In genomic region chr5:138619211-138620128, GRCm38 (mm10) we compare ENCODE assay signal across 8 mouse cellular contexts. TPM values are rescaled to one million over a fixed set of nuclear protein-coding genes. Genes with fewer than 3 reads are reported as not detected.
DNase-seq lines count a peak whose midpoint lies in the region; ATAC-seq and TF ChIP-seq lines count a peak whose summit lies in the region.

Gene Zfp68 (minus strand): TSS chr5:138619761.

- peaks cover 16% of the 10 kb centered on the region for H3K9me3 ChIP-seq in G1E (replicated peaks)
- H3K9me3 ChIP-seq in forebrain, embryonic 16.5 days (ENCODE audit: control insufficient read depth, low read length) = peaks cover 28% of the 10 kb centered on the region
- H3K9me3 ChIP-seq in lung, embryonic 14.5 days (ENCODE audit: low read depth, low read length) = peaks cover 28% of the 10 kb centered on the region

- H3K4me3 ChIP-seq in G1E (ENCODE audit: low read depth, low read length) = peak within 1 kb of the TSS; percentile 97
- H3K4me3 ChIP-seq in forebrain, embryonic 16.5 days (replicated peaks; ENCODE audit: low read length) = peak within 1 kb of the TSS; percentile 94
- peak within 1 kb of the TSS; percentile 99 for H3K4me3 ChIP-seq in layer of hippocampus, adult 2 months
- peak within 1 kb of the TSS; percentile 94 for H3K4me3 ChIP-seq in lung, embryonic 14.5 days (ENCODE audit: low read depth, low read length)
- H3K4me3 ChIP-seq in olfactory bulb, adult 2 months (ENCODE audit: insufficient read depth, low read depth, low read length) = peak within 1 kb of the TSS; percentile 98
- H3K4me3 ChIP-seq in thymus, adult 2 months (ENCODE audit: control insufficient read depth, insufficient read depth, low read length) = peak within 1 kb of the TSS; percentile 96

- peaks cover 19% of the 10 kb centered on the region for H3K4me1 ChIP-seq in G1E (ENCODE audit: insufficient read depth, low read depth, low read length)
- H3K4me1 ChIP-seq in forebrain, embryonic 16.5 days (replicated peaks; ENCODE audit: control insufficient read depth, insufficient read depth, low read length) = peaks cover 26% of the 10 kb centered on the region
- H3K4me1 ChIP-seq in lung, embryonic 14.5 days (ENCODE audit: insufficient read depth) = peaks cover 12% of the 10 kb centered on the region
- peaks cover 5% of the 10 kb centered on the region for H3K4me1 ChIP-seq in olfactory bulb, adult 2 months (ENCODE audit: control insufficient read depth, insufficient read depth, low read length)
- H3K4me1 ChIP-seq in thymus, adult 2 months (replicated peaks; ENCODE audit: control insufficient read depth, insufficient read depth, low read length) = peaks cover 6% of the 10 kb centered on the region

- peak within 1 kb of the TSS; percentile 100 for H3K9ac ChIP-seq in forebrain, embryonic 16.5 days (replicated peaks; ENCODE audit: low read depth, low read length)
- H3K9ac ChIP-seq in lung, embryonic 14.5 days = peak within 1 kb of the TSS; percentile 98

- TF ChIP-seq CTCF in G1E (IDR thresholded peaks at IDR 0.05; ENCODE audit: low read depth, low read length) = no peak
- peak; percentile 74 for TF ChIP-seq CTCF in layer of hippocampus, adult 2 months (conservative IDR thresholded peaks at IDR 0.05)
- TF ChIP-seq CTCF in lung, embryonic 14.5 days (IDR thresholded peaks at IDR 0.05; ENCODE audit: low read depth) = peak; percentile 44
- no peak for TF ChIP-seq CTCF in olfactory bulb, adult 2 months (IDR thresholded peaks at IDR 0.05; ENCODE audit: insufficient read depth, low read depth, low read length)
- peak; percentile 55; the same call in 1 of the 2 replicates for TF ChIP-seq CTCF in thymus, adult 2 months (IDR thresholded peaks at IDR 0.05; ENCODE audit: borderline replicate concordance, control insufficient read depth, extremely low read depth, insufficient read depth, low read length, poor library complexity)

- ATAC-seq in G1E (ENCODE audit: extremely low read depth, insufficient number of reproducible peaks, low FRiP score, poor library complexity, severe bottlenecking) = peak; percentile 85
- peak; percentile 95 for ATAC-seq in forebrain, embryonic 16.5 days
- peak; percentile 97 for ATAC-seq in lung, embryonic 14.5 days (ENCODE audit: insufficient read depth)

- WGBS in forebrain, embryonic 16.5 days = under 1% methylated on average over 43 of the region's 43 CpGs
- WGBS in lung, embryonic 14.5 days = under 1% methylated on average over 43 of the region's 43 CpGs
- under 1% methylated on average over 43 of the region's 43 CpGs for WGBS in olfactory bulb, adult 2 months
- under 1% methylated on average over 43 of the region's 43 CpGs for WGBS in thymus, adult 2 months

- H3K27ac ChIP-seq in forebrain, embryonic 16.5 days (ENCODE audit: low read length) = peak within 1 kb of the TSS; percentile 100
- peak within 1 kb of the TSS; percentile 97 for H3K27ac ChIP-seq in layer of hippocampus, adult 2 months
- H3K27ac ChIP-seq in lung, embryonic 14.5 days (ENCODE audit: low read depth) = peak within 1 kb of the TSS; percentile 99
- peak within 1 kb of the TSS; percentile 97 for H3K27ac ChIP-seq in olfactory bulb, adult 2 months (ENCODE audit: insufficient read depth, low read depth, low read length)
- peak within 1 kb of the TSS; percentile 65 for H3K27ac ChIP-seq in thymus, adult 2 months (ENCODE audit: control insufficient read depth, insufficient read depth, low read length)

- peaks cover 37% of the 10 kb centered on the region for H3K36me3 ChIP-seq in G1E (replicated peaks)
- H3K36me3 ChIP-seq in forebrain, embryonic 16.5 days (ENCODE audit: control insufficient read depth, insufficient read depth) = peaks cover 39% of the 10 kb centered on the region
- H3K36me3 ChIP-seq in lung, embryonic 14.5 days (ENCODE audit: insufficient read depth) = peaks cover 39% of the 10 kb centered on the region
- peaks cover 25% of the 10 kb centered on the region for H3K36me3 ChIP-seq in thymus, adult 2 months (ENCODE audit: control insufficient read depth, insufficient read depth, low read length)

- H3K27me3 ChIP-seq in G1E (ENCODE audit: insufficient read depth, low read length) = no peaks in the 10 kb centered on the region
- H3K27me3 ChIP-seq in forebrain, embryonic 16.5 days (replicated peaks; ENCODE audit: control insufficient read depth, insufficient read depth, low read length) = no peaks in the 10 kb centered on the region
- H3K27me3 ChIP-seq in lung, embryonic 14.5 days (ENCODE audit: insufficient read depth, low read length) = no peaks in the 10 kb centered on the region
- no peaks in the 10 kb centered on the region for H3K27me3 ChIP-seq in thymus, adult 2 months (ENCODE audit: control insufficient read depth, insufficient read depth, low read length)

- DNase-seq in G1E (ENCODE audit: low spot score) = peak; percentile 99
- DNase-seq in cerebellum, adult 18-20 months = peak; percentile 91 to 96
- DNase-seq in heart, postnatal 36 days = peak; percentile 89 to 92
- DNase-seq in layer of hippocampus, adult 2 months (ENCODE audit: low spot score in 2 of 2) = peak; percentile 89 to 96
- peak; percentile 99 for DNase-seq in lung, embryonic 14.5 days
- peak; percentile 91 for DNase-seq in thymus, adult 2 months

- peak; percentile 98 for TF ChIP-seq POLR2A in olfactory bulb, adult 2 months (IDR thresholded peaks at IDR 0.05; ENCODE audit: insufficient read depth, low read depth, low read length)
- peak; percentile 92 for TF ChIP-seq POLR2A in thymus, adult 2 months (IDR thresholded peaks at IDR 0.05; ENCODE audit: control insufficient read depth, extremely low read depth, insufficient read depth, low read length, poor library complexity)

- intact Hi-C loops in heart, postnatal 36 days (cut with DNase I) = loop anchor here (5.0 kb wide), 1 partner anchor 362 kb away; the partner anchor contains the start of gene Lamtor4

- H3K4me2 ChIP-seq in forebrain, embryonic 16.5 days (ENCODE audit: low read length) = peak within 1 kb of the TSS; percentile 55
- peak within 1 kb of the TSS; percentile 56 for H3K4me2 ChIP-seq in lung, embryonic 14.5 days

RNA-seq across cellular contexts. Expression of gene Zfp68, which starts in this region (rescaled TPM):
- total RNA-seq in G1E (2014; fragmentation: Nextera tagmentation) = 66.5 and 72.1 TPM in 2 replicates
- 42.5 and 49.7 TPM in 2 replicates for total RNA-seq in G1E (2017)
- 0.89 and 1.7 TPM in 2 replicates for polyA plus RNA-seq in G1E (2012)
- 113 and 132 TPM in 2 replicates for polyA plus RNA-seq in forebrain, embryonic 16.5 days (2015; fragmentation: Nextera tagmentation; extraction: Ambion mirVana)
- total RNA-seq in heart, postnatal 36 days (2021) = 10 to 100 TPM; 20.6 to 21.6 TPM
- total RNA-seq in layer of hippocampus, adult 2 months (2021) = 10 to 100 TPM; 30.1 to 31.3 TPM
- 78.6 and 85.0 TPM in 2 replicates for polyA plus RNA-seq in lung, embryonic 14.5 days (2014; fragmentation: Nextera tagmentation; extraction: Ambion mirVana)
- not detected in 2 replicates for polyA plus RNA-seq in olfactory bulb, adult 2 months (2012; ENCODE audit: insufficient read depth, insufficient read length, low replicate concordance, missing spikeins)
- 10.0 and 11.1 TPM in 2 replicates for polyA plus RNA-seq in thymus, adult 2 months (2012; rRNA removed)

Comparison
In these comparisons a context has a peak if more than half of its experiments do, and no peak if none do; other contexts are left out.
1. Peak in every context shown above with its lines: DNase-seq, ATAC-seq, H3K4me3 ChIP-seq and H3K27ac ChIP-seq.
2. CTCF ChIP-seq: peak in layer of hippocampus, adult 2 months (single experiment), lung, embryonic 14.5 days (single experiment) and thymus, adult 2 months (single experiment); none in G1E (single experiment) and olfactory bulb, adult 2 months (single experiment).